Mouse (Mus musculus): ENCODE data around the gene B4galnt4.

DNA sequence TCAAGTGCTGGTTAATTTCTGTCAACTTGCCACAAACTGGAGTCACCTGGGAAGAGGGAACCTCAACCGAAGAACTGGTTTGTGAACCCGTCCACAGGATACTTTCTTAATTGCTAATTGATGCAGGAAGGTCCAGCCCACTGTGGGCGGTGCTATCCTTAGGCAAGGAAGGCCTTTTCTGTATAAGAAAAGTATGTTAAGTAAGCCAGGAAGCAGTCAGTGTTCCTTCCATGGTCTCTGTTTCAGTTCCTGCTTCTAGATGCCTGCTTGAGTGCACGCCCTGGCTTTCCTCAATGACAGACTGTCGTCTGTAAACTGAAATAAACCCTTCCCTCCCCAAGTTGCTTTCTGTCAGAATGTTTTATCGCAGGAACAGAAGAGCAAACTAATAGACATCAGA, 3.9 kb upstream of the B4galnt4 start:
- TF ChIP-seq MAFK (IDR thresholded peaks at IDR 0.05; ENCODE audit: insufficient read depth, low read depth, low read length) (no peak), CHD2 (IDR thresholded peaks at IDR 0.05; ENCODE audit: low read depth, low read length) (no peak), HCFC1 (IDR thresholded peaks at IDR 0.05; ENCODE audit: borderline replicate concordance, insufficient read depth, low read length) (no peak), ZNF384 (IDR thresholded peaks at IDR 0.05; ENCODE audit: low read depth, low read length) (no peak)

Data from ES-E14 (cell line).